Mouse (Mus musculus): Measurements from ENCODE around the gene Defb45.

DNA sequence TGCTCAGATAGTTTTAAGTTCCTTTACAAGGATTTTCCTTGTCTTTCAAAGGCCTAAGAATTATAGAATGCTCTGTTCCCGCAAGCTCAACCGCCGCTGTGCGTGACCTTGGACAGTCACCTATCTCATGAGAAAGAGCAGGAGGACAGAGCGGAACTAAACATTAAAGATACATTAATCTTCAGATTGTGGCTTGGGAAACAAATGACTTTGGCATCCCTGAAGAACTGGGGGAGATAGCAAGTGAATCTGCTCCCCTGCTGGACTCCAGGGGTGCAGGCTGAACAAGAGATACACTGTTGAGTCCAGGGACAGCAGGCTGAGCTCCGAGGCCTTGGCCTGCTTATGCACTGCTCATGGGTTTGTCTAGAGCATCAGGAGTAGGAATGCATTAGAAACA, 877 bp upstream of the Defb45 start:
- TF ChIP-seq CTCF (IDR thresholded peaks at IDR 0.05; ENCODE audit: low read depth, low read length), result no peak
- no peak for TF ChIP-seq GATA1 (IDR thresholded peaks at IDR 0.05; ENCODE audit: borderline replicate concordance, low read length)
- no peak for TF ChIP-seq TAL1 (conservative IDR thresholded peaks at IDR 0.05; ENCODE audit: low read depth, low read length)
